Mouse (Mus musculus): Measurements from ENCODE around the gene Plcb1. TPM values are rescaled to one million over a fixed set of nuclear protein-coding genes. Genes with fewer than 3 reads are reported as not detected.
A peak's percentile ranks its signal among the peaks of the same experiment; 100 is the strongest.

Gene Plcb1
- polyA plus RNA-seq, 1 experiment from 2014 or later: 4.6 TPM

DNA sequence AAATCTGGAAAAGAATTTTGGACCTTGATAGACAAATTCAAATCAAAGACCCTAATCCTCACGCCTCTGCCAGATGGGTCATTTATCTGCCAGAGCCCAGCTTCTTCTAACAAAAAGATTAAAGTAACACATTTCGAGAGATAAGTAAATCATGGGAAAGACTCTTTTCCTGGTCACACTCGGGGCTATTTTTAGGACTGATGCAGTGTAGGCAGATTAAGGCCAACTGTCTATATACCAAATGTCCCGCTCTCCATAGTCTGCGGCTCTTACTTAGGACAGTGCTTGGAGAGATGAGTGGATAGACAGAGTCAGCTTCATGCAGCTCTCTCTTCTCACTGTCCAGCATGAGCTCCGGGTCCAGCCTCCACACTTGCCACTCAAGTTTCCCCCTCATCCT is 493.2 kb downstream of the Plcb1 start:
- H3K36me3 ChIP-seq (ENCODE audit: control insufficient read depth, insufficient read depth): no peaks in the 10 kb centered on the region
- no peaks in the 10 kb centered on the region for H3K9me3 ChIP-seq (replicated peaks; ENCODE audit: control insufficient read depth, low read length)
- 47% methylated on average over 6 of the region's 6 CpGs for WGBS (ENCODE audit: insufficient replicate concordance)
- no peak overlapping the region for H3K9ac ChIP-seq (ENCODE audit: low read depth, low read length)
- ATAC-seq (ENCODE audit: low read depth): no peak
- no peaks in the 10 kb centered on the region for H3K4me1 ChIP-seq (ENCODE audit: control insufficient read depth, low read depth, low read length)
- H3K4me3 ChIP-seq (ENCODE audit: low read depth, low read length): no peak overlapping the region
- H3K27me3 ChIP-seq (ENCODE audit: control insufficient read depth, insufficient read depth, low read depth, low read length): no peaks in the 10 kb centered on the region
- H3K4me2 ChIP-seq (ENCODE audit: low read depth, low read length): no peak overlapping the region
- H3K27ac ChIP-seq (ENCODE audit: low read length): no peak overlapping the region

DNA sequence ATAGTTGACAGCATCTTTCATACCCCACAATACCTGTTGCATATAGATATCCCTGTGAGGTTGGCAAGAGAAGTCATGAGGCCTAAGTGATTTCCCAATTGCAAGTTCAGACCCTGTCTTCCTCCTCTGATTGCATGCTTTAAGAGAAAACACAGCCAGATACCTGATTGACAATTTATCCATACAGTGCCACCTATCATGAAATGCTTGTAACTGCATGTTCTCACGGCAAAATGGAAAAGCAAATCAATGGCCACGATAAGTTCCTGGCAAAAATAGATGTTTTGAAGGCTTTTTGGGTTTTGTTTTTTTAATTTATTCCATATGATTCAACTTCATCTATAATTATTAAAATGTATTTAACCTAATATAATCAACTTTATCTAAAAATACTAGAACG is 497.9 kb downstream of the Plcb1 start:
- ATAC-seq (ENCODE audit: low read depth): no peak
- WGBS (ENCODE audit: insufficient replicate concordance): 48% methylated on average over 3 of the region's 3 CpGs

DNA sequence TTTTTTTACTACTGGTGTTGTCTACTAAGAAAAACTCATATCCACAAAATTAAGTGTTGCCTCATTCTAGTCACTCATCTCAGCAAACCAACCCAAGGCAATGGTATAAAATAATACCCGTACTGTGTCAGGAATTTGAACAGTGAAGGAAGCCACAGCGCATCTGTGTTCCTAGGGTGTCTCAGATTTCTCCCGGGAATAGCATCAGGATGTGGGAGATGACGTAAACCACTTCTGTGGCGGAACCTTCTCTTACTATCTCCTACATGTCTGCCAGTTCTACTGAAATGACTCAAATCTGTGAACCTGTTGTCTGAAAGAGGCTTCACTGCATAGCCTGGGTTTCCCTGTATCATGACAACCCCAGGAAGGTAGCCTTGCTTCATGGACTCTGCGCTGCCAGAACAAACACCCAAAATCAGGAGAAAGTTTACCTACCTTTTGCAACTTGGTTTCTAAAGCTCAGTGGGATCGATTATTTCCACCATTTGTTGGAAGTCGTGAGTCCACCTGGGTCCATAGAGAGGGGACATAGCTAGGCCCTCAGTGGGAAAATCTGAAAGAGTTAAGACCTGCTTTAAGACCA is 510.4 kb downstream of the Plcb1 start:
- peak overlapping the region; percentile 50 for H3K27ac ChIP-seq (ENCODE audit: low read length)

More for the DNA sequence above, 497.9 kb downstream of the Plcb1 start:
- no peaks in the 10 kb centered on the region for H3K27me3 ChIP-seq (ENCODE audit: control insufficient read depth, insufficient read depth, low read depth, low read length)
- H3K4me2 ChIP-seq (ENCODE audit: low read depth, low read length): no peak overlapping the region
- H3K4me1 ChIP-seq (ENCODE audit: control insufficient read depth, low read depth, low read length): no peaks in the 10 kb centered on the region
- H3K27ac ChIP-seq (ENCODE audit: low read length): no peak overlapping the region
- H3K36me3 ChIP-seq (ENCODE audit: control insufficient read depth, insufficient read depth): no peaks in the 10 kb centered on the region
- H3K4me3 ChIP-seq (ENCODE audit: low read depth, low read length): no peak overlapping the region
- H3K9me3 ChIP-seq (replicated peaks; ENCODE audit: control insufficient read depth, low read length): no peaks in the 10 kb centered on the region
- H3K9ac ChIP-seq (ENCODE audit: low read depth, low read length): no peak overlapping the region

DNA sequence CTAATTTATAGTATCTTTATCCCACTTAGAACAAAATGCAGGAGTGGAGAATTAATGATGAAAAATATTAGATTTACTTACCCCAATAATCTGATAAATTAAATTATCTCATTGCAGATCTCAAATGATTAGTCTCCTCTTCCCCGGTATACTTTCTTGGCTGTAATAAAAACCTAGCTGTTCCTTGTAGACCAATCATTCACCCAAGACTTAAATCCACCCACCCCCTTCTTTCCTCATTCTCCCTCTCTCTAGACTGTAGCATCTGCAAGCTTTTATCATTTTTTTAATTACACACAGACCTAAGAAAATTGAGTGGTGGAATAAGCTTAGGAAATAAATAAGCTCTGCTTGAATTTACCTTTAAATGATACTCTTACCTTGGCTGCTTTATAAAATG is 514.6 kb downstream of the Plcb1 start:
- Histone ChIP-seq H3K27ac (ENCODE audit: low read length) (no peak overlapping the region), H3K9ac (ENCODE audit: low read depth, low read length) (no peak overlapping the region), H3K4me3 (ENCODE audit: low read depth, low read length) (no peak overlapping the region), H3K36me3 (ENCODE audit: control insufficient read depth, insufficient read depth) (no peaks in the 10 kb centered on the region), H3K4me1 (ENCODE audit: control insufficient read depth, low read depth, low read length) (no peaks in the 10 kb centered on the region), H3K9me3 (replicated peaks; ENCODE audit: control insufficient read depth, low read length) (no peaks in the 10 kb centered on the region), H3K27me3 (ENCODE audit: control insufficient read depth, insufficient read depth, low read depth, low read length) (no peaks in the 10 kb centered on the region), H3K4me2 (ENCODE audit: low read depth, low read length) (no peak overlapping the region)
- WGBS (ENCODE audit: insufficient replicate concordance): 86% methylated on average over 1 of the region's 1 CpGs
- ATAC-seq (ENCODE audit: low read depth): no peak

More for the DNA sequence above, 510.4 kb downstream of the Plcb1 start:
- Histone ChIP-seq H3K9ac (ENCODE audit: low read depth, low read length) (no peak overlapping the region), H3K9me3 (replicated peaks; ENCODE audit: control insufficient read depth, low read length) (no peaks in the 10 kb centered on the region), H3K4me3 (ENCODE audit: low read depth, low read length) (no peak overlapping the region), H3K27me3 (ENCODE audit: control insufficient read depth, insufficient read depth, low read depth, low read length) (no peaks in the 10 kb centered on the region), H3K36me3 (ENCODE audit: control insufficient read depth, insufficient read depth) (no peaks in the 10 kb centered on the region), H3K4me2 (ENCODE audit: low read depth, low read length) (no peak overlapping the region), H3K4me1 (ENCODE audit: control insufficient read depth, low read depth, low read length) (no peaks in the 10 kb centered on the region)
- ATAC-seq (ENCODE audit: low read depth): peak; percentile 74
- WGBS (ENCODE audit: insufficient replicate concordance): 61% methylated on average over 8 of the region's 8 CpGs

DNA sequence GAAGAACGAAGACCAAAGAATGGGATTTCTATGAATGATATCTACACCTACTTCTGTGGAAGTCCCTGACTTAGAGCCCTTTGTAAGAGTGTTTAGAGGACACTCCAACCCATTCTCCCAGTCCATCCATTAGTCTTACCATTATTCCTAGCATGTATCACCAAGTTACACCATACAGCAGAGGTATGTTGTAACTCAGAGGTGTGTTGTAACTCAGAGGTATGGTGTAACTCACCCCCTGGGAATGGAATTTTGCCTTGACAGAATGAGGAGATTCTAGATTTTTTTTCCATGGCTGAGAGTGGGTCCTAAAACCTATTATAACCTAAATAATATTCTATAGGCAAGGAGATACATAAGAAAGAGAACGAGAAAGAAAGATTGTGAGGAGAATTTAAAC is 516.6 kb downstream of the Plcb1 start:
- no peaks in the 10 kb centered on the region for H3K9me3 ChIP-seq (replicated peaks; ENCODE audit: control insufficient read depth, low read length)
- H3K4me2 ChIP-seq (ENCODE audit: low read depth, low read length): no peak overlapping the region
- H3K36me3 ChIP-seq (ENCODE audit: control insufficient read depth, insufficient read depth): no peaks in the 10 kb centered on the region
- H3K4me3 ChIP-seq (ENCODE audit: low read depth, low read length): no peak overlapping the region
- peak; percentile 79 for ATAC-seq (ENCODE audit: low read depth)
- no peak overlapping the region for H3K9ac ChIP-seq (ENCODE audit: low read depth, low read length)
- WGBS (ENCODE audit: insufficient replicate concordance): 65% methylated on average over 2 of the region's 2 CpGs
- H3K4me1 ChIP-seq (ENCODE audit: control insufficient read depth, low read depth, low read length): no peaks in the 10 kb centered on the region
- H3K27me3 ChIP-seq (ENCODE audit: control insufficient read depth, insufficient read depth, low read depth, low read length): no peaks in the 10 kb centered on the region
- H3K27ac ChIP-seq (ENCODE audit: low read length): no peak overlapping the region

DNA sequence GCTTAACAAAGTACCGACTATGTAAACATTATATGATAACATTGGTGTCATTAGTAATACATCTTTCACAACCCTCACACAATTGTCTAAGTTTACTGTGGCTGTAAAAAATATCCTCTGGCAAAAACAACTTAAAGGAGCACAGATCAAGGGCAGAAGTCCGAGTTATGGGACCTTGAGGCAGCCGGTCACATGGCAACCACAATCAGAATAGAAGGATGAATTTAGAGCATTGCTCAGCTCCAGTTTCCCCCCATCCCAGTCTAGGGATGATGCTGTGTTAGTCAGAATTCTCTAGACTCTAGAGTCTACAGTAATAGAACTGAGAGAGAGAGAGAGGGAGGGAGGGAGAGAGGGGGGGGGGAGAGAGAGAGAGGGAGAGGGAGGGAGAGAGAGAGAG is 519.3 kb downstream of the Plcb1 start:
- Histone ChIP-seq H3K36me3 (ENCODE audit: control insufficient read depth, insufficient read depth) (no peaks in the 10 kb centered on the region), H3K4me2 (ENCODE audit: low read depth, low read length) (no peak overlapping the region), H3K4me1 (ENCODE audit: control insufficient read depth, low read depth, low read length) (no peaks in the 10 kb centered on the region), H3K9ac (ENCODE audit: low read depth, low read length) (no peak overlapping the region), H3K27me3 (ENCODE audit: control insufficient read depth, insufficient read depth, low read depth, low read length) (no peaks in the 10 kb centered on the region), H3K4me3 (ENCODE audit: low read depth, low read length) (no peak overlapping the region), H3K9me3 (replicated peaks; ENCODE audit: control insufficient read depth, low read length) (no peaks in the 10 kb centered on the region), H3K27ac (ENCODE audit: low read length) (no peak overlapping the region)
- no peak for ATAC-seq (ENCODE audit: low read depth)
- 59% methylated on average over 3 of the region's 3 CpGs for WGBS (ENCODE audit: insufficient replicate concordance)

DNA sequence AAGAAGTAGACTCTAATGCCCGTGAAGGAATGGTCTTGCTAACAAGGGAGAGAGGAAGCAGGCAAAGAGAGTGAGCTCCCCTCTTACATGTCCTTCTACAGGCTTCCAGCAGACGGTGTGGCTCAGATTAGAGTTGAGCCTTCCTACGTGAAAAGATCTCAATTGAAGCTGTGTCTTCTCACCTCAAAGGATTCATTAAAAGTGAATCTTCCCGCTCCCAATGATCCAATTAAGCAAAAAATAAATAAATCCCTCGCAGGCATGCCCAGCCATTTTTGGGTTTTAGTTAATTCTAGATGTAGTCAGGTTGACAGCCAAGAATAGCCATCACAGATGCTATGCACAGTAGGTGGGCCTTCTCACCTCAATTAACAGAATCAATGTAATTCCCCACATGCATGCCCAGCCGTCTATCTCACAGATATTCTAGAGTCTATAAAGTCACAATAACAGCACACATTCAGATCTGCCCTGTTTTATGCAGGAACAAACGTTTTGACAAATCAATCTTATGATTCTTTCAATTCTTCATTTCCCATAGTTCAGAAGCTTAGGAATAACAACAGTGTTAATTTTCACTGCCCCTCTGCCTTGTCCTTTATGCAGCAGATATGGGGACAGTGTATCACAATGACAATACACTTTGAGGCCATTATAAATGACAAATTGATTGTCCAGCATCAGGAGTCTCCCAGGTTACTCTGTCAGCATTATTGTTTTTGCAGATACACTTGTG is 520.0 kb downstream of the Plcb1 start:
- ATAC-seq (ENCODE audit: low read depth): no peak
- Histone ChIP-seq H3K36me3 (ENCODE audit: control insufficient read depth, insufficient read depth) (no peaks in the 10 kb centered on the region), H3K9ac (ENCODE audit: low read depth, low read length) (no peak overlapping the region), H3K4me2 (ENCODE audit: low read depth, low read length) (no peak overlapping the region), H3K27me3 (ENCODE audit: control insufficient read depth, insufficient read depth, low read depth, low read length) (no peaks in the 10 kb centered on the region), H3K27ac (ENCODE audit: low read length) (no peak overlapping the region), H3K4me3 (ENCODE audit: low read depth, low read length) (no peak overlapping the region), H3K9me3 (replicated peaks; ENCODE audit: control insufficient read depth, low read length) (no peaks in the 10 kb centered on the region), H3K4me1 (ENCODE audit: control insufficient read depth, low read depth, low read length) (no peaks in the 10 kb centered on the region)
- whole genome bisulfite sequencing (ENCODE audit: insufficient replicate concordance): 50% methylated on average over 7 of the region's 7 CpGs

DNA sequence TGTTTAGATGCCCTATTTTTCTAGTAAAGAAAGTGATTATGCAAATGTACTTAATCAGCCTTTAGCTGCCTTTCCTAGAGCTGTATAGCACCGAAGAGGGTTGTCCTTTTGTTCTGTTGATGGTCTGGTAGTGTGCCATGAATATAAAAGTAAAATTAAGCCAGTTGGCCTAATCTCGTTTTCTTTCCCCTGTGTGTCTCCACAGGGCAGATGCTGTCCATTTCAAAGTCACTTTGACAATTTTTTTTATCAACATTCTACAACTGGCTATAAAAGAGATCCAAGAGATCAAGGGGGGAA is 520.6 kb downstream of the Plcb1 start:
- H3K9me3 ChIP-seq (replicated peaks; ENCODE audit: control insufficient read depth, low read length): no peaks in the 10 kb centered on the region
- no peaks in the 10 kb centered on the region for H3K4me1 ChIP-seq (ENCODE audit: control insufficient read depth, low read depth, low read length)
- H3K36me3 ChIP-seq (ENCODE audit: control insufficient read depth, insufficient read depth): no peaks in the 10 kb centered on the region
- no peak for ATAC-seq (ENCODE audit: low read depth)
- no peak overlapping the region for H3K9ac ChIP-seq (ENCODE audit: low read depth, low read length)
- H3K4me3 ChIP-seq (ENCODE audit: low read depth, low read length): no peak overlapping the region
- no peak overlapping the region for H3K27ac ChIP-seq (ENCODE audit: low read length)
- H3K27me3 ChIP-seq (ENCODE audit: control insufficient read depth, insufficient read depth, low read depth, low read length): no peaks in the 10 kb centered on the region
- 45% methylated on average over 2 of the region's 2 CpGs for WGBS (ENCODE audit: insufficient replicate concordance)
- H3K4me2 ChIP-seq (ENCODE audit: low read depth, low read length): no peak overlapping the region

DNA sequence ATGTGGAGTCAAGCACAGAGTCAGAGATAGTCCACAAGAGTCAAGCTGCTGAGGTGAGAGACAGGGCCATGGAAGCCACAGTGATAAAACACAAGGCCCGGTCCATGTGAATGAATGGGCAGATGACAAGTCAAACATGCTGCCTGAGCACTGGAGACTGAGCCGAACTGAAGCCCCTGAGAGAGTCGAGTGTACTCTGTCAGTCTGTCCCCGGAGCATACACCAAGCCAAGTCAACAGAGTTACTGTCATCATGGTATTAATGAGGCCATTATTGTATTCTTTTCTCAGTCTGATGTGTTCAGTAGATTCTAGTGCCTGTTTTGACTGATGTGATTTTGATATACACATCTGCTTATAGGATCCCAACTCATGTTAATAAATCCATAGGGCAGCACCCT is 521.9 kb downstream of the Plcb1 start:
- no peaks in the 10 kb centered on the region for H3K4me1 ChIP-seq (ENCODE audit: control insufficient read depth, low read depth, low read length)
- WGBS (ENCODE audit: insufficient replicate concordance): 67% methylated on average over 4 of the region's 4 CpGs

More for the DNA sequence above, 521.9 kb downstream of the Plcb1 start:
- Histone ChIP-seq H3K27me3 (ENCODE audit: control insufficient read depth, insufficient read depth, low read depth, low read length) (no peaks in the 10 kb centered on the region), H3K4me3 (ENCODE audit: low read depth, low read length) (no peak overlapping the region), H3K4me2 (ENCODE audit: low read depth, low read length) (no peak overlapping the region), H3K36me3 (ENCODE audit: control insufficient read depth, insufficient read depth) (no peaks in the 10 kb centered on the region), H3K9me3 (replicated peaks; ENCODE audit: control insufficient read depth, low read length) (no peaks in the 10 kb centered on the region), H3K27ac (ENCODE audit: low read length) (no peak overlapping the region), H3K9ac (ENCODE audit: low read depth, low read length) (no peak overlapping the region)
- no peak for ATAC-seq (ENCODE audit: low read depth)
